Mouse (Mus musculus): ENCODE results near the gene Thrsp.
"Not testable (repeated sequence)": the region's sequence is repeated elsewhere in the genome, so short reads cannot be mapped to it uniquely, and the experiment has no call there.

Gene Thrsp

GRCm38 (mm10) chr7:97416906-97417777 is at the start of gene Thrsp:
TSS of gene Thrsp (minus strand) at chr7:97417730.
- peak; percentile 77 for DNase-seq

- DNase-seq: no peak
These were observed 38.0 kb upstream of the Thrsp start for GRCm38 (mm10) chr7:97455577-97455976.

- no peak for DNase-seq
These were observed 37.3 kb upstream of the Thrsp start for GRCm38 (mm10) chr7:97454795-97455194.

- peak; percentile 37 for DNase-seq
These were observed 35.8 kb upstream of the Thrsp start for GRCm38 (mm10) chr7:97453141-97453921.

- no peak for DNase-seq
These were observed 34.7 kb upstream of the Thrsp start for GRCm38 (mm10) chr7:97452196-97452595.

GRCm38 (mm10) chr7:97451023-97451422 is 33.5 kb upstream of the Thrsp start, which contains the start of gene Kctd14:
TSS of gene Kctd14 (plus strand) at chr7:97451323.
- DNase-seq: not testable (repeated sequence)

GRCm38 (mm10) chr7:97447050-97447531 is 29.6 kb upstream of the Thrsp start:
- DNase-seq: peak; percentile 32

- peak; percentile 91 for DNase-seq
These were observed 28.8 kb upstream of the Thrsp start for GRCm38 (mm10) chr7:97446171-97446925.

- DNase-seq: no peak
These were observed 21.5 kb upstream of the Thrsp start for GRCm38 (mm10) chr7:97438986-97439385.

GRCm38 (mm10) chr7:97434517-97434916 is 17.0 kb upstream of the Thrsp start:
- no peak for DNase-seq

- DNase-seq: not testable (repeated sequence)
These were observed 16.0 kb upstream of the Thrsp start for GRCm38 (mm10) chr7:97433517-97433916.

- DNase-seq: peak; percentile 73
These were observed 12.2 kb upstream of the Thrsp start for GRCm38 (mm10) chr7:97429705-97430104.

GRCm38 (mm10) chr7:97427778-97428420 is 10.4 kb upstream of the Thrsp start:
- DNase-seq: no peak

- DNase-seq: no peak
These were observed 9.8 kb upstream of the Thrsp start for GRCm38 (mm10) chr7:97427296-97427695.

- DNase-seq: no peak
These were observed 9.0 kb upstream of the Thrsp start for GRCm38 (mm10) chr7:97426566-97426965.

- peak; percentile 96 for DNase-seq
These were observed 7.2 kb upstream of the Thrsp start for GRCm38 (mm10) chr7:97424621-97425245.

GRCm38 (mm10) chr7:97423754-97424153 is 6.2 kb upstream of the Thrsp start:
- no peak for DNase-seq

- DNase-seq: no peak
These were observed 3.6 kb upstream of the Thrsp start for GRCm38 (mm10) chr7:97420958-97421651.

- no peak for DNase-seq
These were observed 2.9 kb upstream of the Thrsp start for GRCm38 (mm10) chr7:97420406-97420805.

- no peak for DNase-seq
These were observed 1.6 kb upstream of the Thrsp start for GRCm38 (mm10) chr7:97419163-97419562.

- DNase-seq: peak; percentile 30
These were observed 1.2 kb upstream of the Thrsp start for GRCm38 (mm10) chr7:97418717-97419116.

All from kidney, postnatal 10 days (tissue).